In the genomic region with DNA sequence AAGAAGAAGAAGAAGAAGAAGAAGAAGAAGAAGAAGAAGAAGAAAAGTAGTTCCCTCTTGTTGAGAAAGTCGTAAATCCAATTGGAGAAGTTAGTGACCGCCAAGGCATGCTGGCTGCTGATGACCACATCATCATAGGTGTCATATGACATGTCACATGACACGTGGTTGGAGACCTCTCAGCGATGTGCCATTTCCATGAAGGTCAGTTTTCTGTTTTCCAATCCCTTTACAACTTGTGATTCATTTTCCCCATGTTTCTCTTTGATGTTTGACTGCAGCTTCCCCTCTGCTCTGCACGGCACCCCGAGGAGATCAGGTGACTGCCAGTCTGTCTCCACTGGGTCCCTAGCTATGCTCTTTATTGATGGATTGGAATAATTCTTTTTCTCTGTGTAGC, we compare ENCODE assay signal across 1 mouse cellular context.
TF ChIP-seq lines count a peak whose summit lies in the region.

No protein-coding gene starts in this region.

TF ChIP-seq in CH12.LX, 34 proteins besides CTCF, POLR2A, EP300 and RAD21 (continued from another document):
- TF ChIP-seq CHD1 (IDR thresholded peaks at IDR 0.05; ENCODE audit: low read depth, low read length) (no peak), ZMIZ1 (IDR thresholded peaks at IDR 0.05; ENCODE audit: low read depth, low read length) (no peak), USF2 (conservative IDR thresholded peaks at IDR 0.05; ENCODE audit: low read depth, low read length) (peak; percentile 52), TBP (conservative IDR thresholded peaks at IDR 0.05; ENCODE audit: low read depth, low read length) (no peak), POLR2AphosphoS2 (IDR thresholded peaks at IDR 0.05; ENCODE audit: low read depth, low read length) (no peak), UBTF (IDR thresholded peaks at IDR 0.05; ENCODE audit: low read depth, low read length) (no peak), ETS1 (conservative IDR thresholded peaks at IDR 0.05; ENCODE audit: low read depth, low read length) (no peak), JUND (conservative IDR thresholded peaks at IDR 0.05; ENCODE audit: low read depth, low read length) (no peak), SMC3 (IDR thresholded peaks at IDR 0.05; ENCODE audit: low read depth, low read length) (no peak), RCOR1 (conservative IDR thresholded peaks at IDR 0.05; ENCODE audit: low read depth, low read length) (no peak)
